Mouse (Mus musculus): ENCODE results near the gene Atp8b5. TPM values are rescaled to one million over a fixed set of nuclear protein-coding genes. Genes with fewer than 3 reads are reported as not detected.

Gene Atp8b5
- polyA plus RNA-seq, 1 experiment from 2014 or later = 0.60 TPM

DNA sequence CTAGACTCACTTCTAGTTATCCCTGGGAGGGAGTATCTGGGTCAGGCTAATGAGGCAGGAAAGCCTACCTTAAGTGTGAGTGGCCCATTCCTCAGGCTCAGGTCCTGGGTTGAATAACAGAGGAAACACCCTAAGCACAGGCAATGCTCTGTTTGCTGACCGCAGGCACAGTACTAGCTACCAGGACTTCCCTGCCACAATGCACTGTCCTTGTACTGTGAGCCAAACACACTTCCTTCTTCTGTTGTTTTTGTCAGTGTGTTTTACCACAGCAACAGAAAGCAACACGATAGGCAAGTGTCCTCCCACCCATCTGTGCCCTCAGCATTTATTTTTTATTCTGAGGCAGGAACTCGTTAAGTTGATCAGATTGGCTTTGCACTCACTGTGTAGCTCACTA is 20.3 kb downstream of the Atp8b5 start:
- H3K4me1 ChIP-seq (replicated peaks; ENCODE audit: control insufficient read depth, insufficient read depth, low read length) = no peaks in the 10 kb centered on the region
- H3K9me3 ChIP-seq (ENCODE audit: control insufficient read depth, low read length) = no peaks in the 10 kb centered on the region
- H3K27ac ChIP-seq = no peak overlapping the region
- H3K4me2 ChIP-seq (replicated peaks) = no peak overlapping the region
- no peaks in the 10 kb centered on the region for H3K36me3 ChIP-seq (replicated peaks; ENCODE audit: control insufficient read depth, insufficient read depth)
- H3K4me3 ChIP-seq (replicated peaks; ENCODE audit: low read length) = no peak overlapping the region
- 71% methylated on average over 3 of the region's 3 CpGs for WGBS
- no peaks in the 10 kb centered on the region for H3K27me3 ChIP-seq (ENCODE audit: control insufficient read depth, insufficient read depth, low read length)
- no peak for ATAC-seq (ENCODE audit: low FRiP score)
- DNase-seq (ENCODE audit: low spot score) = no peak
- no peak overlapping the region for H3K9ac ChIP-seq

DNA sequence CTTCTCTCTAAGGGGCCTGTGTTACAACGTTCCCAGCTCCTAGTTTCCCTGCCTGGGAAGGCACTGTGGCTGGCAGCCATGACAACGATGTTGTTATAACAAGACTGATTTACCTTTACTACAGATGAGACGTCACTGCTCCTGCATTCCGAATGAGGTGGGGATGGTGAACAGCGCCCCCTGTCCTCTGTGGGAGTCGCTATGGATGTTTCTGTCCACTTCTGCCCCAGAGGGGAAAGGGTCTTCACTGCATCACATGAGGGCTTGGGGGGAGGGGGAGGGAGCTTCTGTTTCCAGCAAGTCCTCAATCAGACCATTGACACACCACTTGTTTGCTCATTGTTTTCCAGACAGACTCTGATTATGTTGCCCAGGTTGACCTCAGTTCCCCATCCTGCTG is 27.0 kb downstream of the Atp8b5 start:
- Histone ChIP-seq H3K36me3 (replicated peaks; ENCODE audit: control insufficient read depth, insufficient read depth) (no peaks in the 10 kb centered on the region), H3K27me3 (ENCODE audit: control insufficient read depth, insufficient read depth, low read length) (no peaks in the 10 kb centered on the region), H3K9ac (no peak overlapping the region), H3K27ac (no peak overlapping the region), H3K4me2 (replicated peaks) (no peak overlapping the region), H3K4me1 (replicated peaks; ENCODE audit: control insufficient read depth, insufficient read depth, low read length) (no peaks in the 10 kb centered on the region), H3K4me3 (replicated peaks; ENCODE audit: low read length) (no peak overlapping the region), H3K9me3 (ENCODE audit: control insufficient read depth, low read length) (no peaks in the 10 kb centered on the region)
- DNase-seq (ENCODE audit: low spot score) (no peak), ATAC-seq (ENCODE audit: low FRiP score) (no peak)
- 36% methylated on average over 6 of the region's 6 CpGs for WGBS

DNA sequence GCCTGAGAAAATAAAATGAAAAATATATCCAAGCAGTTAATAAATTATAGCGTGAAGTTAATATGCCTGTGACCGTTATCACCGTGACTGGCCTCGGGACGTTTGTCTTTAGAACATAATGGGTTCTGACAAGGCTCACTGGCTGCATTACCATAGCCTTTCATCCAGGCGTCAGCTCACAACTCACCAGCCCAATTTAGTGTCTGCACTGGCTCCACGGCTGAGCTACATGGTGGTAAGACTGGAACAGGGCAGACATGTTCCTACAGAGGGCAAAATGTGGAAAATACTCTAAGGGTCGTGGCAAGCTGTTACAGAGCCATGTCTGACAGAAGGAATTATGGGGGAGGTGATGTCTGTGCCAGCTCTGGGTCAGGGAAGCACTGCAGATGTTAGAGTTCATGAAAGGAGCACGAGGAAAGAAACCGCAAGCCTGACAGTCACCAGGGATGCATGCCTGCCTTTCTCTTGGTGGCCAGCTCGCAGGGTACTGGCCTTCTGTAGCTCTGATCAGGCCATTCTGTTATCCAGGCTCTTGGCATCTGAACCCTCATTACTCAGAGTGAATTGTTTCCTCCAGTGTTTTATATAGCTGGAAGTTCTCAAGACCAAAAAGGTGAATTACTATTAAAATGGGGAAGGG is 42.9 kb downstream of the Atp8b5 start:
- H3K4me2 ChIP-seq (replicated peaks) = peak overlapping the region; percentile 17; the same call in 1 of the 2 replicates
- no peak; the same call in 1 of the 2 replicates for ATAC-seq (ENCODE audit: low FRiP score)
- no peaks in the 10 kb centered on the region for H3K27me3 ChIP-seq (ENCODE audit: control insufficient read depth, insufficient read depth, low read length)
- peaks cover 6% of the 10 kb centered on the region for H3K4me1 ChIP-seq (replicated peaks; ENCODE audit: control insufficient read depth, insufficient read depth, low read length)
- H3K27ac ChIP-seq = peak overlapping the region; percentile 57; the same call in 1 of the 2 replicates
- DNase-seq (ENCODE audit: low spot score) = no peak
- WGBS = 12% methylated on average over 11 of the region's 11 CpGs
- H3K9ac ChIP-seq = 0 out of 2 replicates have a peak overlapping the region, but pooled peaks have one; percentile 16
- no peaks in the 10 kb centered on the region for H3K9me3 ChIP-seq (ENCODE audit: control insufficient read depth, low read length)
- H3K4me3 ChIP-seq (replicated peaks; ENCODE audit: low read length) = no peak overlapping the region
- H3K36me3 ChIP-seq (replicated peaks; ENCODE audit: control insufficient read depth, insufficient read depth) = no peaks in the 10 kb centered on the region

DNA sequence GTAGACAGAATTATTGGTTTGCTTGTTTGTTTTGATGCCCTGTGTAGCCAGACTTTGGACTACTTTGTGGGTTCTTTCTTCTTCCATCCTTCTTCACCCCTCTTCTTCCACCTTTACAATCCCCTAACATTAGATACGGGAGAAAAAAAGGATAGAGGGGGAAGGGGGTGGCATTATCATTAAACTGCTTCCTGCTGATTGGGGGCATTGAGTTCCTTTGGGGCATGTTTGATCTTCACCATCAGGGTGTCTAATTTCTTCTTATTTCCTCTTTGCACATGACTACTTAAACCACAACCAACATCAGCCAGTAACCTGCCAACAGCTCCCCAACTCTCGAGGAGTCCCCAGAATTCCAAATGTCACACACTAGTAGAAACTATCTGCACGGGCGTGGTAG is 54.6 kb downstream of the Atp8b5 start:
- no peak overlapping the region for H3K9ac ChIP-seq
- H3K36me3 ChIP-seq (replicated peaks; ENCODE audit: control insufficient read depth, insufficient read depth) = no peaks in the 10 kb centered on the region
- DNase-seq (ENCODE audit: low spot score) = no peak
- no peak overlapping the region for H3K4me2 ChIP-seq (replicated peaks)
- ATAC-seq (ENCODE audit: low FRiP score) = no peak
- no peaks in the 10 kb centered on the region for H3K27me3 ChIP-seq (ENCODE audit: control insufficient read depth, insufficient read depth, low read length)
- H3K4me3 ChIP-seq (replicated peaks; ENCODE audit: low read length) = no peak overlapping the region
- 87% methylated on average over 4 of the region's 4 CpGs for WGBS
- H3K4me1 ChIP-seq (replicated peaks; ENCODE audit: control insufficient read depth, insufficient read depth, low read length) = no peaks in the 10 kb centered on the region
- no peak overlapping the region for H3K27ac ChIP-seq
- 0 out of 2 replicates have a peak, but pooled peaks cover 7% of the 10 kb centered on the region for H3K9me3 ChIP-seq (ENCODE audit: control insufficient read depth, low read length)

DNA sequence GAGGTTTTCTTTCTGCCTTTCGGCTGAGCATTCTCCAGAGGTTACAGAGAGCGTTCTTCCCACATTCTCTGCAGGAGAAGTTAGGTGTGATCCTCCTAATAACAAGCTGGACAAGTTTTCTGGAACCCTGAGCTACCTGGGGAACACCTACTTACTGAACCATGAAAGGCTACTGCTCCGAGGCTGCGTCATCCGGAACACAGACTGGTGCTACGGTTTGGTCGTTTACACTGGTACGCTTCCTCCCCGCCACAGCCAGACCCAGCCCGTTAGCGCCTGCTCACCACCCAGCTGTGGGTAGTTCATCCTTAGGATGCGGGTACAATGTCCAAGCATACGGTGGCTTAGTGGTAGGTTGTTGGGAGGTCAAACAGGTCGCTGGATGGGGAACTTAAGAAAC is 55.4 kb downstream of the Atp8b5 start:
- no peak overlapping the region for H3K9ac ChIP-seq
- H3K4me2 ChIP-seq (replicated peaks) = no peak overlapping the region
- H3K36me3 ChIP-seq (replicated peaks; ENCODE audit: control insufficient read depth, insufficient read depth) = no peaks in the 10 kb centered on the region
- no peaks in the 10 kb centered on the region for H3K27me3 ChIP-seq (ENCODE audit: control insufficient read depth, insufficient read depth, low read length)
- 92% methylated on average over 14 of the region's 14 CpGs for WGBS
- H3K4me1 ChIP-seq (replicated peaks; ENCODE audit: control insufficient read depth, insufficient read depth, low read length) = no peaks in the 10 kb centered on the region
- H3K4me3 ChIP-seq (replicated peaks; ENCODE audit: low read length) = no peak overlapping the region
- H3K9me3 ChIP-seq (ENCODE audit: control insufficient read depth, low read length) = 0 out of 2 replicates have a peak, but pooled peaks cover 7% of the 10 kb centered on the region
- no peak for DNase-seq (ENCODE audit: low spot score)
- no peak overlapping the region for H3K27ac ChIP-seq
- no peak for ATAC-seq (ENCODE audit: low FRiP score)

DNA sequence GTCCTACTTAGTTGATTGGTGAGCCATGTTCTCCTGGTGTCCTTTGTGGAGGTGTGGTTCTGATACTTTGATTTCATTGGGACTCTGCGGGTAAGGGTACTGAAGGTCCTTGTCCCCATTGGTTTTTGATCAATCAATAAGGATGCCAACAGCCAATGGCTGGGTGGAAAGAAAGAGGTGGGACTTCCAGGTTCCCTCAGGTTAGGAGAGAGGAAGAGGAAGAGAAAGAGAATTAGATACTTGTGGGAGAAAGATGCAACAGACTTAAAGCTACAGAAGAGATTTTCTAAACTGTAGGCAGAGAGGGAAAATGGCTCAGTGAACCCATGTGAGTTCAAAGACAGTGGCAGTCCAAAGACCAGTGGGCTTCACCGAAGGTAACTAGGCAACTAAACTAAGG is 60.2 kb downstream of the Atp8b5 start:
- 94% methylated on average over 2 of the region's 2 CpGs for WGBS
- H3K27ac ChIP-seq = no peak overlapping the region
- no peak overlapping the region for H3K4me2 ChIP-seq (replicated peaks)
- no peaks in the 10 kb centered on the region for H3K36me3 ChIP-seq (replicated peaks; ENCODE audit: control insufficient read depth, insufficient read depth)
- no peak overlapping the region for H3K9ac ChIP-seq
- 0 out of 2 replicates have a peak, but pooled peaks cover 7% of the 10 kb centered on the region for H3K9me3 ChIP-seq (ENCODE audit: control insufficient read depth, low read length)
- ATAC-seq (ENCODE audit: low FRiP score) (no peak), DNase-seq (ENCODE audit: low spot score) (no peak)
- H3K27me3 ChIP-seq (ENCODE audit: control insufficient read depth, insufficient read depth, low read length) = no peaks in the 10 kb centered on the region
- H3K4me3 ChIP-seq (replicated peaks; ENCODE audit: low read length) = no peak overlapping the region
- H3K4me1 ChIP-seq (replicated peaks; ENCODE audit: control insufficient read depth, insufficient read depth, low read length) = no peaks in the 10 kb centered on the region

DNA sequence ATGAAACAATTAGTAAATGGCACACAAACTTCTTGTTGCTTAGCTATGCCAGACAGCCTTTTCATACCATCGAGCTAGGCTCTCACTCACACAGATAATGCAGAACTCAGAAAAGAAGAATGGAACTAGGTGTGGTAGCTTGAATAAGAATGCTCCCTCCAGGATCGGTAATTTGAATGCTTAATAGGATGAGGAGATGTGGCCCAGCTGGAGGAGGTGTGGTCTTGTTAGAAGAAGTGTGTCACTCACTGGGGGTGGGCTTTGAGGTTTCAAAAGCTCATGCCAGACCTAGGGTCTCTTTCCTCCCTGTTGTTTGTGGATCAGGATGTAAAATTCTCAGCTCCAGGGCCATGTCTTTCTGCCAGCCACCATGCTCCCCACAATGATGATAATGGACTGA is 67.8 kb downstream of the Atp8b5 start:
- H3K27me3 ChIP-seq (ENCODE audit: control insufficient read depth, insufficient read depth, low read length) = no peaks in the 10 kb centered on the region
- DNase-seq (ENCODE audit: low spot score) = no peak
- WGBS = 44% methylated on average over 2 of the region's 2 CpGs
- no peak overlapping the region for H3K9ac ChIP-seq
- H3K27ac ChIP-seq = no peak overlapping the region
- ATAC-seq (ENCODE audit: low FRiP score) = no peak
- H3K4me3 ChIP-seq (replicated peaks; ENCODE audit: low read length) = no peak overlapping the region
- no peaks in the 10 kb centered on the region for H3K4me1 ChIP-seq (replicated peaks; ENCODE audit: control insufficient read depth, insufficient read depth, low read length)
- H3K9me3 ChIP-seq (ENCODE audit: control insufficient read depth, low read length) = 0 out of 2 replicates have a peak, but pooled peaks cover 10% of the 10 kb centered on the region
- H3K4me2 ChIP-seq (replicated peaks) = no peak overlapping the region
- no peaks in the 10 kb centered on the region for H3K36me3 ChIP-seq (replicated peaks; ENCODE audit: control insufficient read depth, insufficient read depth)

DNA sequence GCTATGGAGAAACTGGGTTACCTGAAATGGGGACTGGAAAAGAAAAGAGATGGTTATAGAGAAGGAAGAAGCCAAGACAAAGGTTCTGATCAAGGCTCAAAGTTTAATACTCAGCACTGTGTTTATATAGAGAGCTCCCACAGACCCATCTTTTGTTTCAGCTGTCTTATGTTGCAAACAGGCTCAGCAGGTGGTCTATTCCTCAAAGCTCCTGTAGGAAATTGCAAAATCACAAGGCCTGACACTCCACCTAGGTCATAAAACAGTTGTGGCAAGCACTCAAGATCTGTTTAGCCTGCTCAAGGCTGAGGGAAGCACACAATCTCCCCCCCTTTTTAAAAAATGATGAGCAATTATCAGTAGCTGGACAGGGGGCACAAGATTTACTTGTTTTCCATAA is 69.2 kb downstream of the Atp8b5 start:
- no peak overlapping the region for H3K9ac ChIP-seq
- no peak for ATAC-seq (ENCODE audit: low FRiP score)
- H3K27ac ChIP-seq = no peak overlapping the region
- 0 out of 2 replicates have a peak, but pooled peaks cover 10% of the 10 kb centered on the region for H3K9me3 ChIP-seq (ENCODE audit: control insufficient read depth, low read length)
- no peak for DNase-seq (ENCODE audit: low spot score)
- H3K4me2 ChIP-seq (replicated peaks) = no peak overlapping the region
- H3K36me3 ChIP-seq (replicated peaks; ENCODE audit: control insufficient read depth, insufficient read depth) = no peaks in the 10 kb centered on the region
- H3K27me3 ChIP-seq (ENCODE audit: control insufficient read depth, insufficient read depth, low read length) = no peaks in the 10 kb centered on the region
- no peak overlapping the region for H3K4me3 ChIP-seq (replicated peaks; ENCODE audit: low read length)
- H3K4me1 ChIP-seq (replicated peaks; ENCODE audit: control insufficient read depth, insufficient read depth, low read length) = no peaks in the 10 kb centered on the region

DNA sequence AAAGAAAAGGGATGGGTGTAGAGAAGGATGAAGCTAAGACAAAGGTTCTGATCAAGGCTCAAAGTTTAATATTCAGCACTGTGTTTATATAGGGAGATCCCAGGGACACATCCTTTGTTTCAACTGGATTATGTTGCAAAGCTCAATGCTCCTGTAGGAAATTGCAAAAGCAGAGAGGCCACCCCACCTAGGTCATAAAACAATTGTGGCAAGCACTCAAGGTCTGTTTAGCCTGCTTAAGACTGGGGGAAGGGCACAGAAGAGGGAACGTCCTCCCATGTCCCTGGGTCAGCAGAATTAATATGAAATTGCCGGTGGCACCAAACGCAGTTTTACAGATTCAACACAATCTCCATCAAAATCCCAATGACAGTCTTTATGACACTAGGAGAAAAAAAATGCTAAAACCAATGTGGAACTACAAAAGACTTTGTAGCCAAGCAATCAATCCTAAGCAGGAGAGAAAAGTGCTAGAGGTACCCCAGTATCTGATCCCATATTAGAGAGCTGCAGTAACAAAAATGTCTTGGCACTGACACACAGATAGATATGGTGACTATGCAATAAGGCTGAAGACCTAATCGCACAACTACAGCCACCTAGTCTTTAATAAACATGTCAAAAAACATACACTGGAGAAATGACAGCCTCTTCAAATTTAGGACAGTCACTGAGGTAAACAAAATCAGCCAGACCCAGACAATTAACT is 73.3 kb downstream of the Atp8b5 start:
- Histone ChIP-seq H3K36me3 (replicated peaks; ENCODE audit: control insufficient read depth, insufficient read depth) (no peaks in the 10 kb centered on the region), H3K4me3 (replicated peaks; ENCODE audit: low read length) (no peak overlapping the region), H3K27me3 (ENCODE audit: control insufficient read depth, insufficient read depth, low read length) (no peaks in the 10 kb centered on the region), H3K4me2 (replicated peaks) (no peak overlapping the region), H3K9ac (no peak overlapping the region), H3K27ac (no peak overlapping the region), H3K4me1 (replicated peaks; ENCODE audit: control insufficient read depth, insufficient read depth, low read length) (no peaks in the 10 kb centered on the region), H3K9me3 (ENCODE audit: control insufficient read depth, low read length) (0 out of 2 replicates have a peak, but pooled peaks cover 10% of the 10 kb centered on the region)
- DNase-seq (ENCODE audit: low spot score) = no peak
- no peak for ATAC-seq (ENCODE audit: low FRiP score)
- 79% methylated on average over 4 of the region's 4 CpGs for WGBS
